Mouse (Mus musculus) liver, adult 2 months (tissue): ENCODE measurements around the gene F9.

Experiments used
- CTCF ChIP-seq: fragments of 200-500 bp; IDR thresholded peaks from 2 replicates; pipeline ENCODE4 v1.5.1; 2011; ENCODE audit warnings: low read depth, low read length, control low read depth
- POLR2A ChIP-seq: fragments of 200-500 bp; IDR thresholded peaks from 2 replicates; pipeline ENCODE4 v1.6.1; 2011; ENCODE audit warnings: low read length, control low read depth; ENCODE audit not compliant: insufficient read depth; ENCODE audit errors: extremely low read depth

- no peak for TF ChIP-seq CTCF
- TF ChIP-seq POLR2A = no peak
Measured at GRCm38 (mm10) chrX:60075359-60075758, 76.1 kb downstream of the F9 start.
